ENCODE assay signal across 26 mouse cellular contexts in the genomic region with DNA sequence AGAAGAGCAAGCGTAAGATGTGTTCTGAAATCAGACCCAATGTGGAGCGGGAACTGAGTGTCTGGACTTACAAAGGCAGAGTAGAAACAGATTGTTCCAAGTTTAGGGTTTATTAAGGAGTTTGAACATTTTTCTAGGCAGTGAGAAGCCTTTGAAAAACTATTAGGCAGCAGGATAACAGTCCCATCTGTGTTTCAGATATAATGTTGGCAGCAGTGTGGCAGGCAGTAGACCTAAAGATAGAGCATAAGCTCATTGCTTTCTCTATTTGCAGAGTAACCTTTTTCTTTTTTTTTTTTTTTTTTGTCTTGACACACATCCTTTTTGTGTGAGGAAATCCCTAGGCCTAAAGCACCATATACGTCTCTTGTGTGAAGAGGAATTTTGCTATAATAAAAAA.
DNase-seq lines count a peak whose midpoint lies in the region.
"Had no signal": no experiment of that assay in that cellular context is flagged by ENCODE, and none has a peak within 500 bp of the region (broad histone marks: within the 10 kb centered on the region; RNA-seq: fewer than 3 reads in every experiment).

No protein-coding gene starts in this region.

- whole genome bisulfite sequencing in midbrain, embryonic 10.5 days = 89% methylated on average over 3 of the region's 3 CpGs

- intact Hi-C loops in heart, postnatal 10 days (cut with DNase I) = loop anchor here (5.0 kb wide), 1 partner anchor 98 kb away; no protein-coding TSS in a partner anchor

- H3K4me3 ChIP-seq in midbrain, embryonic 10.5 days = no peak overlapping the region
- H3K4me3 ChIP-seq: embryonic facial prominence, embryonic 12.5 days; embryonic facial prominence, embryonic 15.5 days; heart, embryonic 12.5 days; heart, embryonic 15.5 days had no signal

- H3K9me3 ChIP-seq in midbrain, embryonic 10.5 days (replicated peaks) = no peaks in the 10 kb centered on the region
- H3K9me3 ChIP-seq: embryonic facial prominence, embryonic 12.5 days; embryonic facial prominence, embryonic 15.5 days; G1E; heart, embryonic 12.5 days; heart, embryonic 15.5 days had no signal

- no peaks in the 10 kb centered on the region for H3K36me3 ChIP-seq in midbrain, embryonic 10.5 days
- H3K36me3 ChIP-seq: embryonic facial prominence, embryonic 12.5 days; embryonic facial prominence, embryonic 15.5 days; G1E; heart, embryonic 12.5 days; heart, embryonic 15.5 days had no signal

- H3K4me1 ChIP-seq in midbrain, embryonic 10.5 days = no peaks in the 10 kb centered on the region
- H3K4me1 ChIP-seq: embryonic facial prominence, embryonic 12.5 days; embryonic facial prominence, embryonic 15.5 days; heart, embryonic 12.5 days; heart, embryonic 15.5 days had no signal

- H3K27ac ChIP-seq in midbrain, embryonic 10.5 days (replicated peaks) = no peak overlapping the region
- H3K27ac ChIP-seq: embryonic facial prominence, embryonic 12.5 days; embryonic facial prominence, embryonic 15.5 days; heart, embryonic 15.5 days; hindbrain, embryonic 14.5 days; hindbrain, postnatal 0 days had no signal

- H3K27me3 ChIP-seq in midbrain, embryonic 10.5 days (ENCODE audit: low read depth, poor library complexity, severe bottlenecking) = no peaks in the 10 kb centered on the region
- H3K27me3 ChIP-seq: CH12.LX; embryonic facial prominence, embryonic 12.5 days; embryonic facial prominence, embryonic 15.5 days; heart, embryonic 12.5 days; heart, embryonic 15.5 days had no signal

- peak; percentile 9 for DNase-seq in heart, adult 11 months
- DNase-seq in heart, postnatal 10 days = no peak
- peak; percentile 66 for DNase-seq in layer of hippocampus, adult 9-11 months
- no peak for DNase-seq in layer of hippocampus, adult 9-10 months (ENCODE audit: low spot score)
- peak; percentile 45 for DNase-seq in telencephalon, adult 2 months (ENCODE audit: low read depth, low spot score)
- DNase-seq in midbrain, embryonic 10.5 days (ENCODE audit: low spot score) = no peak
- DNase-seq: adrenal gland, postnatal 10 days; adrenal gland, postnatal 36 days; B cell, adult 2 months; cerebellum, adult 11 months; cerebellum, adult 2 months; cerebellum, adult 9-11 months; cerebellum, postnatal 25 days; gastrocnemius, postnatal 10 days; gastrocnemius, postnatal 36 days; heart, adult 18-20 months; heart, postnatal 14 days; heart, postnatal 4 days had no signal

Comparison
In these comparisons a context has a peak if more than half of its experiments do, and no peak if none do; other contexts are left out.
1. DNase-seq: peak in heart, adult 11 months (single experiment), layer of hippocampus, adult 9-11 months (single experiment) and telencephalon, adult 2 months (single experiment); none in heart, postnatal 10 days (0 of 2), layer of hippocampus, adult 9-10 months (single experiment) and midbrain, embryonic 10.5 days (single experiment).